Mouse (Mus musculus): ENCODE results near the gene Lrrc4. TPM values are rescaled to one million over a fixed set of nuclear protein-coding genes. Genes with fewer than 3 reads are reported as not detected.

The Lrrc4 gene
- polyA plus RNA-seq, 1 experiment from 2014 or later, result 1.1 TPM

DNA sequence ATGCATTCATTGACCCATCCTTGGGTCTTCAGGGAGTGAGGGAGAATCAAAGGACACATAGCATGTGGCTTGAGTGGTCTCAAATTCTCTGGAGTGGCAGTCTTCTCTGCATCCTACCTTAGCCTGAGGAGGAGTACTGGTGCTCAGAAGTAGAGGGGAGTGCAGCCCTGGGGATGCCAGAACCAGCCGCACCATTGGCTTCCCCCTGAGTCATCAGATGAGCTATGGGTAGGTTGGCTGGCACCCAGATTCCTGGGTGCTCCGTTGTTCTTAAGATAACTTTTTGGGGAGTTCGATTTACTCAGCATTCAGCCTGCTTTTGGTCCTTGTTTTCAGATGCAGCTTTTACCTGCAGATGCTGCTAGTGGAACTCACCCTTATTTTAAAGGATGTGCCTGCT, 10.0 kb upstream of the Lrrc4 start:
- no peaks in the 10 kb centered on the region for H3K27me3 ChIP-seq (ENCODE audit: control insufficient read depth, insufficient read depth, low read length)

DNA sequence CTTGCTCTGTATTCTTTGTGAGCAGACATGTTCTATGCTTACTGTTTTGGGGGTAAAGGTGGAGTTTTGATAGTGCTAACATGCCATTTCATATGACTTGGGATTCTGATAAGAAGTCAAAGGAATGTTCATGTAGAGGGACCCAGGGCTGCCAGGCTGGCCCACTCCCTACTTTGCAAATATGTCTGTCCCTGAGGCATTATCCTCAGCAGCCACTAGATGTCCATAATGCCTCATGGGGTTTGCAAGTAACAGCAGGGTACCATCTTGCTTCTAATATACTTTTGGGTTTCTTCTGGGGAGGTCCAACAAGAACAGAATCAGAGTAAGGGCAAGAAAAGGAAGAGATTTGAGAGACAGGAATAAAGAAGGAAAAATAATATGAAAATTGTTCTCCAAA, 5.1 kb upstream of the Lrrc4 start:
- DNase-seq (ENCODE audit: low spot score), result no peak
- H3K9ac ChIP-seq (replicated peaks; ENCODE audit: low read length), result no peak overlapping the region
- no peak overlapping the region for H3K27ac ChIP-seq (replicated peaks; ENCODE audit: low read depth, low read length)
- H3K4me3 ChIP-seq (ENCODE audit: low read depth, low read length), result no peak overlapping the region
- H3K4me1 ChIP-seq (ENCODE audit: control insufficient read depth, insufficient read depth, low read length), result no peaks in the 10 kb centered on the region
- no peaks in the 10 kb centered on the region for H3K36me3 ChIP-seq (replicated peaks; ENCODE audit: control insufficient read depth, insufficient read depth, low read depth, low read length)
- no peak for ATAC-seq (replicated peaks; ENCODE audit: insufficient number of reproducible peaks, low FRiP score, low TSS enrichment, low read depth)
- no peaks in the 10 kb centered on the region for H3K9me3 ChIP-seq (replicated peaks; ENCODE audit: control insufficient read depth, low read length)
- H3K4me2 ChIP-seq (ENCODE audit: low read depth, low read length), result no peak overlapping the region
- peaks cover 4% of the 10 kb centered on the region; the same call in 1 of the 2 replicates for H3K27me3 ChIP-seq (ENCODE audit: control insufficient read depth, insufficient read depth, low read length)

More for the DNA sequence above, 10.0 kb upstream of the Lrrc4 start:
- H3K9ac ChIP-seq (replicated peaks; ENCODE audit: low read length), result no peak overlapping the region
- H3K4me2 ChIP-seq (ENCODE audit: low read depth, low read length), result no peak overlapping the region
- H3K27ac ChIP-seq (replicated peaks; ENCODE audit: low read depth, low read length), result no peak overlapping the region
- WGBS, result 88% methylated on average over 3 of the region's 3 CpGs
- H3K36me3 ChIP-seq (replicated peaks; ENCODE audit: control insufficient read depth, insufficient read depth, low read depth, low read length), result no peaks in the 10 kb centered on the region
- H3K4me1 ChIP-seq (ENCODE audit: control insufficient read depth, insufficient read depth, low read length), result no peaks in the 10 kb centered on the region
- H3K4me3 ChIP-seq (ENCODE audit: low read depth, low read length), result no peak overlapping the region
- DNase-seq (ENCODE audit: low spot score) (no peak), ATAC-seq (replicated peaks; ENCODE audit: insufficient number of reproducible peaks, low FRiP score, low TSS enrichment, low read depth) (no peak)
- no peaks in the 10 kb centered on the region for H3K9me3 ChIP-seq (replicated peaks; ENCODE audit: control insufficient read depth, low read length)

DNA sequence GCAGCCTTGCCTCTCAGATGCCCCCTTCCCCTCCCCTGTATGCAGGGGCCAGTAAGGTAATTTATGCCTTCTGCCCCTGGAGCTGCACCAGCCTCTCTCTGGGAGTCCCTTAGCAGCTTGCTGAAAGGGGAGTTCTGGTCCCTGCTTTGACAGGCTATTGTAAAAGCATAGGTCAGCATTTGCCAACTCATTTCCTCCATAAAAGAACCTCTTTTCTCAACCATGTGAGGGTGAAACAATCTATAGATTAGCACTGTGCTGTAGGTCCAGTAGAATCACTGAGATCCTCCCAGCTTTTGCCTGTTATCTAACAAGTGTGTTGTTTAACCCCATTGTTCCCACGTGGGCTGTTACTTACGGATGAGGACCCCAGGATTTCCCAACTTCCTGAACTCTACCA, 2.5 kb upstream of the Lrrc4 start:
- no peaks in the 10 kb centered on the region for H3K9me3 ChIP-seq (replicated peaks; ENCODE audit: control insufficient read depth, low read length)
- WGBS, result 36% methylated on average over 2 of the region's 2 CpGs
- H3K4me3 ChIP-seq (ENCODE audit: low read depth, low read length), result no peak overlapping the region
- H3K4me2 ChIP-seq (ENCODE audit: low read depth, low read length), result no peak overlapping the region
- DNase-seq (ENCODE audit: low spot score) (no peak), ATAC-seq (replicated peaks; ENCODE audit: insufficient number of reproducible peaks, low FRiP score, low TSS enrichment, low read depth) (no peak)
- H3K36me3 ChIP-seq (replicated peaks; ENCODE audit: control insufficient read depth, insufficient read depth, low read depth, low read length), result no peaks in the 10 kb centered on the region; the same call in 1 of the 2 replicates
- H3K27ac ChIP-seq (replicated peaks; ENCODE audit: low read depth, low read length), result no peak overlapping the region
- no peak overlapping the region for H3K9ac ChIP-seq (replicated peaks; ENCODE audit: low read length)
- no peaks in the 10 kb centered on the region for H3K4me1 ChIP-seq (ENCODE audit: control insufficient read depth, insufficient read depth, low read length)
- peaks cover 20% of the 10 kb centered on the region for H3K27me3 ChIP-seq (ENCODE audit: control insufficient read depth, insufficient read depth, low read length)

DNA sequence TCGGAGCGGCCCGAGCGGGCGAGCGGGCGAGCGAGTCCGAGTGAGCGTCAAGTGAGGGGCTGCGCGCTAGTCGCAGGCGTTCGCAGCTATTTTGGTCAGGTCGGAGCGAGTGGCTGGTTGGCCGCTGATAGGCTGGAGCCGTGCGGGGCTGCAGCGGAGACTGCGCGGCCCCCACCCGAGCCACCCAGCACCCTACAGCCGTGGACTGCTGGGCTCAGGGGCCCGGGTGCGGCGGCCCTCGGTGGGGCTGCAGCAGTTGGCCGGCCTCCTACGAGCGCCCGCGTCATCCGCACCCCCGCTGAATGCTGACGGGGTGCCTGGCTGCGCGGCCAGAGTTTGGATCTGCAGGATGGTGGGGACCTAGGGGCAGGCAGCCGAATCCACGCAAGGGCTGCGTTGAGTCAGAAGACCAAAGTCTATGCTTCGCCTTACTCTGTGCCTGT, 1.9 kb upstream of the Lrrc4 start:
- no peaks in the 10 kb centered on the region for H3K4me1 ChIP-seq (ENCODE audit: control insufficient read depth, insufficient read depth, low read length)
- H3K4me2 ChIP-seq (ENCODE audit: low read depth, low read length), result peak overlapping the region; percentile 100
- 1% methylated on average over 41 of the region's 43 CpGs for WGBS
- DNase-seq (ENCODE audit: low spot score), result peak; percentile 47
- peak; percentile 76 for ATAC-seq (replicated peaks; ENCODE audit: insufficient number of reproducible peaks, low FRiP score, low TSS enrichment, low read depth)
- peak overlapping the region; percentile 59 for H3K4me3 ChIP-seq (ENCODE audit: low read depth, low read length)
- peaks cover 20% of the 10 kb centered on the region for H3K27me3 ChIP-seq (ENCODE audit: control insufficient read depth, insufficient read depth, low read length)
- H3K27ac ChIP-seq (replicated peaks; ENCODE audit: low read depth, low read length), result no peak overlapping the region
- no peaks in the 10 kb centered on the region for H3K9me3 ChIP-seq (replicated peaks; ENCODE audit: control insufficient read depth, low read length)
- no peaks in the 10 kb centered on the region; the same call in 1 of the 2 replicates for H3K36me3 ChIP-seq (replicated peaks; ENCODE audit: control insufficient read depth, insufficient read depth, low read depth, low read length)
- peak overlapping the region; percentile 69 for H3K9ac ChIP-seq (replicated peaks; ENCODE audit: low read length)

DNA sequence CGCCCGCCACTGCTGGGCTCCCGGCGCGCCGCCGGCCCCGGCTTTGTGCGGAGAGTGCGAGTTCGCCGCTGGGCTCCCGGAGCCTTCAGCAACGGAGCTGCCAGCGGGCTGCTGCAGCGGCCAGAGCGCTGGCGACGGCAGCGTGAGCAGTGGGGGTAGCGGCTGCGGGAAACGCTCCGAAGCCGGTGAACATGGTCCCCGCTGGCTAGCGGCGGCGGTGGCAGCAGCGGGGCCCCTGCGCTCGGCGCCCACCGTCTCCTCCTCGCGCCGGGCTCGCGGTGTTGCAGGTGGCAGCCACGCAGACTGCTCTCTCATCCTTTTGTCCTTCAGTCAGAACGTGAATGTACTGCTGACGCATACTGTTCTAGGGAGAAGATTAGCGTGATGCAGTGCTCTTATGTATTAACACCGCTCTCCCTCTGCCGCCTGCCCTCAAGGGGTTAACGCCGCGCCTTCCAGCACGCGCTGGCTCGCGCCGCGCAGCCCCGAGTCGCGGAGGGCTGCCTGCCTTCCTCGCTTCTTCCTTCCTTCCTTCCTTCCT, 1.3 kb upstream of the Lrrc4 start:
- Histone ChIP-seq H3K4me2 (ENCODE audit: low read depth, low read length) (peak overlapping the region; percentile 100), H3K36me3 (replicated peaks; ENCODE audit: control insufficient read depth, insufficient read depth, low read depth, low read length) (no peaks in the 10 kb centered on the region; the same call in 1 of the 2 replicates), H3K9me3 (replicated peaks; ENCODE audit: control insufficient read depth, low read length) (no peaks in the 10 kb centered on the region), H3K9ac (replicated peaks; ENCODE audit: low read length) (peak overlapping the region; percentile 69), H3K4me3 (ENCODE audit: low read depth, low read length) (peak overlapping the region; percentile 59), H3K4me1 (ENCODE audit: control insufficient read depth, insufficient read depth, low read length) (no peaks in the 10 kb centered on the region), H3K27me3 (ENCODE audit: control insufficient read depth, insufficient read depth, low read length) (peaks cover 20% of the 10 kb centered on the region), H3K27ac (replicated peaks; ENCODE audit: low read depth, low read length) (0 out of 2 replicates have a peak overlapping the region, but pooled peaks have one; percentile 17)
- under 1% methylated on average over 55 of the region's 58 CpGs for WGBS
- DNase-seq (ENCODE audit: low spot score) (peak; percentile 70), ATAC-seq (replicated peaks; ENCODE audit: insufficient number of reproducible peaks, low FRiP score, low TSS enrichment, low read depth) (peak; percentile 77)

DNA sequence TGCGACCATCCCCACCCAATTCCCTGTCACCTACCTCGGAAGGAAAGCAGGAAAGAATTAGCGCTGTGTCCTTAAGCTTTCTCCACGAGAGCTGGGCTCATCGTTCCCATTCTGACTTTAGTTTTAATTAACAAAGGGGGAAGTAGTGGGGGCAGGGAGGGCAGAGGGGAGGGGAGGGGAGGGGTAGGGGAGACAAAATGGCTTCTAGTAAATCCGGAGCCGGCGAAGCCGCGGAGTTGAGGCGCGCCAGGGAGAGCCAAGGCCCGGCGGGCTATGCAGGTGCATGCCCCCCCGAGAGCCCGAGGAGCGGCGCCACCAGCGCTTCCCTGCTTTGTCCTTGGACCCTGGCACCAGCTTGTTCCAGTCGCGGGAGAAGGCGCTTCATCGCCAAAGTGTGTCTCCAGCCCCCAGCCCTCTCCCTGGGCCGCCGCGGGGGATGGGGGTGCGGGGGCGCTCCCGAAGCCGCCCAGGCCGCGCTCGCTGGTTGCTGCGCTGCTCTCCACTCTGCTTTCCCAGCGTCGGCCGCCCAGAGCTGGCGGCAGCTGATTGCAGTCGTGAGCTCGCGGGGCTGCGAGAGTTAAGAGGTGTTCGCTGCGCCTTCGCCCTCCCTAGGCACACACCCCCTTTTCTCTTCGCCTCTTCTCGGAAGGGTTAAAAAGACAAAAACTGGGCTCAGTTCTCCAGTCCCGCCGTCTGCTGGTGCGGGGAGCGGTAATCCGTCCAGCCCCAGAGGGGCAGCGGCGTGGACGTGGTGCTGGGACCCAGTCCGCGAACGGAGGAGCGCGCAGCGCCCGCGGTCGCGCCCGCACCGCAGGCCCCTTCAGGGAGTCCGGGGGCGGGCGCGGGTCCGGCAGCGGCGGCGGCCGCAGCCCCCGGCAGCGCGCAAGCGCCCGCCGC, 555 bp upstream of the Lrrc4 start:
- H3K4me1 ChIP-seq (ENCODE audit: control insufficient read depth, insufficient read depth, low read length), result no peaks in the 10 kb centered on the region
- H3K27me3 ChIP-seq (ENCODE audit: control insufficient read depth, insufficient read depth, low read length), result peaks cover 20% of the 10 kb centered on the region
- no peaks in the 10 kb centered on the region for H3K9me3 ChIP-seq (replicated peaks; ENCODE audit: control insufficient read depth, low read length)
- peak overlapping the region; percentile 59 for H3K4me3 ChIP-seq (ENCODE audit: low read depth, low read length)
- under 1% methylated on average over 76 of the region's 82 CpGs for WGBS
- no peaks in the 10 kb centered on the region; the same call in 1 of the 2 replicates for H3K36me3 ChIP-seq (replicated peaks; ENCODE audit: control insufficient read depth, insufficient read depth, low read depth, low read length)
- ATAC-seq (replicated peaks; ENCODE audit: insufficient number of reproducible peaks, low FRiP score, low TSS enrichment, low read depth) (peak; percentile 32; the same call in 1 of the 2 replicates), DNase-seq (ENCODE audit: low spot score) (peak; percentile 68)
- H3K27ac ChIP-seq (replicated peaks; ENCODE audit: low read depth, low read length), result 0 out of 2 replicates have a peak overlapping the region, but pooled peaks have one; percentile 17
- H3K9ac ChIP-seq (replicated peaks; ENCODE audit: low read length), result peak overlapping the region; percentile 69
- H3K4me2 ChIP-seq (ENCODE audit: low read depth, low read length), result peak overlapping the region; percentile 100

DNA sequence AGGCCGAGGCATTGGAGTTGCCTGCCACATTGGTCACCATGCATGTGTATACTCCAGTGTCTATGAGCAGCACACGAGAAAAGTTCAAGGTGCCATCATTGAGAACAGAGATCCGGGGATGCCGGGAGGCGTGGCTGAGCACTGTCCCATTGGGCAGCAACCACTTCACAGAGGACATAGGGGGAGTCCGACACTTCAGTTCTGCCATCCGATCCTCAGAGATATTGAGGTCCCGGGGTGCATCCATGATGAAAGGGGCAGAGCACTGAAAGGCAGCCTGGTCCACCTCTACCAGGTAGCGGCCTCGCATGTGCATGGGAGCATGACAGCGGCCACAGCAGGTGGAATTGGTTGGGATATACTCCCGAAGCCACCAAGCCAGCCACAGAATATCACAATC, 1.2 kb downstream of the Lrrc4 start:
- H3K27me3 ChIP-seq (ENCODE audit: control insufficient read depth, insufficient read depth, low read length), result peaks cover 20% of the 10 kb centered on the region
- no peak overlapping the region for H3K27ac ChIP-seq (replicated peaks; ENCODE audit: low read depth, low read length)
- H3K36me3 ChIP-seq (replicated peaks; ENCODE audit: control insufficient read depth, insufficient read depth, low read depth, low read length), result no peaks in the 10 kb centered on the region; the same call in 1 of the 2 replicates
- H3K9me3 ChIP-seq (replicated peaks; ENCODE audit: control insufficient read depth, low read length), result no peaks in the 10 kb centered on the region
- H3K4me1 ChIP-seq (ENCODE audit: control insufficient read depth, insufficient read depth, low read length), result no peaks in the 10 kb centered on the region
- 92% methylated on average over 12 of the region's 12 CpGs for WGBS
- H3K4me3 ChIP-seq (ENCODE audit: low read depth, low read length), result no peak overlapping the region
- H3K9ac ChIP-seq (replicated peaks; ENCODE audit: low read length), result no peak overlapping the region
- no peak for DNase-seq (ENCODE audit: low spot score)
- no peak overlapping the region for H3K4me2 ChIP-seq (ENCODE audit: low read depth, low read length)
- ATAC-seq (replicated peaks; ENCODE audit: insufficient number of reproducible peaks, low FRiP score, low TSS enrichment, low read depth), result no peak

DNA sequence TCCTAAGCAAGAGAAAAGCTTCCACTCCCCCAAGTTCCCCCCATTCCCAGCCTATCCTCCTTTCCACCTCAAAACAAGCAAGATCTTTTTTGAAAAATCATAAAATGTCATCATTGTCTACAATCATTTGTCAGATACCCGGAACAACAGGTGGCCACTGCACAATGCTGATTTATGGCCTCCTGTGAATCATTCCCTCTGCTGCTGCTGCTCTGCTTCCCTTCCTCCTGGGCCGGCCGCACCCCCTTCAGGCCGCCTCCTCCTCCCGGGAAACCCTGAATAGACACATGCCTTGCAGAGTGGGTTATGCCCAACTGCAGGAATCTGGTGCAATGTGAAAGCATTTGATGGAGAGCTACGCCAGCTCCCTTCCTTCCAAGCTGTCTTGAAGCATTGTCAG, 3.0 kb downstream of the Lrrc4 start:
- Histone ChIP-seq H3K36me3 (replicated peaks; ENCODE audit: control insufficient read depth, insufficient read depth, low read depth, low read length) (no peaks in the 10 kb centered on the region; the same call in 1 of the 2 replicates), H3K4me1 (ENCODE audit: control insufficient read depth, insufficient read depth, low read length) (no peaks in the 10 kb centered on the region), H3K9ac (replicated peaks; ENCODE audit: low read length) (no peak overlapping the region), H3K4me2 (ENCODE audit: low read depth, low read length) (no peak overlapping the region), H3K4me3 (ENCODE audit: low read depth, low read length) (no peak overlapping the region), H3K9me3 (replicated peaks; ENCODE audit: control insufficient read depth, low read length) (no peaks in the 10 kb centered on the region), H3K27ac (replicated peaks; ENCODE audit: low read depth, low read length) (no peak overlapping the region), H3K27me3 (ENCODE audit: control insufficient read depth, insufficient read depth, low read length) (peaks cover 20% of the 10 kb centered on the region)
- no peak for DNase-seq (ENCODE audit: low spot score)
- no peak for ATAC-seq (replicated peaks; ENCODE audit: insufficient number of reproducible peaks, low FRiP score, low TSS enrichment, low read depth)
- 48% methylated on average over 6 of the region's 6 CpGs for WGBS

Data from embryonic facial prominence, embryonic 11.5 days (tissue).